Mouse (Mus musculus): ENCODE results near the gene Rps27a.
"Not testable (repeated sequence)": the region's sequence is repeated elsewhere in the genome, so short reads cannot be mapped to it uniquely, and the experiment has no call there.

Gene Rps27a

GRCm38 (mm10) chr11:29547752-29548503 lies at the start of gene Rps27a, which contains the start of gene Clhc1:
TSS of gene Rps27a (minus strand) at chr11:29548109.
TSS of gene Clhc1 (plus strand) at chr11:29547950.
- in situ Hi-C loops (cut with MboI; ENCODE audit: low sequenced_read_pairs), result no loop called here

- in situ Hi-C loops (cut with MboI; ENCODE audit: low sequenced_read_pairs), result no loop called here
Observed at GRCm38 (mm10) chr11:29597159-29597558, 49.2 kb upstream of the Rps27a start.

GRCm38 (mm10) chr11:29595217-29595616 lies 47.3 kb upstream of the Rps27a start:
- in situ Hi-C loops (cut with MboI; ENCODE audit: low sequenced_read_pairs), result no loop called here

- in situ Hi-C loops (cut with MboI; ENCODE audit: low sequenced_read_pairs), result no loop called here
Observed at GRCm38 (mm10) chr11:29579610-29580009, 31.7 kb upstream of the Rps27a start.

- in situ Hi-C loops (cut with MboI; ENCODE audit: low sequenced_read_pairs), result no loop called here
Observed at GRCm38 (mm10) chr11:29572656-29573055, 24.7 kb upstream of the Rps27a start.

GRCm38 (mm10) chr11:29571536-29571935 lies 23.6 kb upstream of the Rps27a start:
- in situ Hi-C loops (cut with MboI; ENCODE audit: low sequenced_read_pairs), result no loop called here

GRCm38 (mm10) chr11:29563406-29563805 lies 15.5 kb upstream of the Rps27a start:
- in situ Hi-C loops (cut with MboI; ENCODE audit: low sequenced_read_pairs), result no loop called here

GRCm38 (mm10) chr11:29560990-29561389 lies 13.1 kb upstream of the Rps27a start:
- in situ Hi-C loops (cut with MboI; ENCODE audit: low sequenced_read_pairs), result no loop called here

GRCm38 (mm10) chr11:29560452-29560851 lies 12.5 kb upstream of the Rps27a start:
- in situ Hi-C loops (cut with MboI; ENCODE audit: low sequenced_read_pairs), result no loop called here

- in situ Hi-C loops (cut with MboI; ENCODE audit: low sequenced_read_pairs), result no loop called here
Observed at GRCm38 (mm10) chr11:29549425-29549778, 1.5 kb upstream of the Rps27a start.

GRCm38 (mm10) chr11:29548504-29549424 lies 855 bp upstream of the Rps27a start:
- in situ Hi-C loops (cut with MboI; ENCODE audit: low sequenced_read_pairs), result no loop called here

GRCm38 (mm10) chr11:29547249-29547751 lies 609 bp downstream of the Rps27a start:
- in situ Hi-C loops (cut with MboI; ENCODE audit: low sequenced_read_pairs), result no loop called here

- in situ Hi-C loops (cut with MboI; ENCODE audit: low sequenced_read_pairs), result no loop called here
Observed at GRCm38 (mm10) chr11:29546762-29547161, 1.1 kb downstream of the Rps27a start.

- in situ Hi-C loops (cut with MboI; ENCODE audit: low sequenced_read_pairs), result not testable (repeated sequence)
Observed at GRCm38 (mm10) chr11:29546297-29546696, 1.6 kb downstream of the Rps27a start.

- in situ Hi-C loops (cut with MboI; ENCODE audit: low sequenced_read_pairs), result not testable (repeated sequence)
Observed at GRCm38 (mm10) chr11:29545150-29545752, 2.7 kb downstream of the Rps27a start.

GRCm38 (mm10) chr11:29544225-29544945 lies 3.5 kb downstream of the Rps27a start:
- in situ Hi-C loops (cut with MboI; ENCODE audit: low sequenced_read_pairs), result no loop called here

- in situ Hi-C loops (cut with MboI; ENCODE audit: low sequenced_read_pairs), result loop anchor here (10.0 kb wide), 1 partner anchor 157 kb away; the partner anchor contains the start of gene Rtn4
Observed at GRCm38 (mm10) chr11:29538201-29538600, 9.7 kb downstream of the Rps27a start.

GRCm38 (mm10) chr11:29525988-29526794 lies 21.7 kb downstream of the Rps27a start, which contains the start of gene Mtif2:
TSS of gene Mtif2 (plus strand) at chr11:29526408.
- in situ Hi-C loops (cut with MboI; ENCODE audit: low sequenced_read_pairs), result no loop called here

GRCm38 (mm10) chr11:29514682-29515412 lies 33.1 kb downstream of the Rps27a start, which contains the start of gene Prorsd1:
TSS of gene Prorsd1 (minus strand) at chr11:29515033.
- in situ Hi-C loops (cut with MboI; ENCODE audit: low sequenced_read_pairs), result no loop called here
